Mouse (Mus musculus) neural tube, embryonic 13.5 days (tissue): ENCODE data around the gene Ndufa5. TPM values are rescaled to one million over a fixed set of nuclear protein-coding genes. Genes with fewer than 3 reads are reported as not detected.

Source experiments
- ATAC-seq: fragments of 200-750 bp; cut with Nextera tagmentation; 2 replicates; pipeline ENCODE4 v1.8.0; 2017; ENCODE audit warnings: low read depth, mild to moderate bottlenecking, moderate TSS enrichment, moderate library complexity
- H3K27ac ChIP-seq: fragments of 300-500 bp; sonication (generic); replicated peaks from 2 replicates; pipeline ENCODE4 v1.5.1; 2015; ENCODE audit warnings: moderate library complexity, mild to moderate bottlenecking, inconsistent platforms
- H3K27me3 ChIP-seq: fragments of 300-500 bp; sonication (generic); 2 replicates; pipeline ENCODE4 v1.6.1; 2015; ENCODE audit warnings: mild to moderate bottlenecking, inconsistent platforms
- H3K36me3 ChIP-seq: fragments of 300-500 bp; sonication (generic); 2 replicates; pipeline ENCODE4 v1.6.1; 2015; ENCODE audit warnings: mild to moderate bottlenecking, inconsistent platforms
- H3K4me1 ChIP-seq: fragments of 300-500 bp; sonication (generic); replicated peaks from 2 replicates; pipeline ENCODE4 v1.6.1; 2015; ENCODE audit warnings: inconsistent platforms
- H3K4me2 ChIP-seq: fragments of 300-500 bp; sonication (generic); 2 replicates; pipeline ENCODE4 v1.6.1; 2015; ENCODE audit warnings: inconsistent platforms, mild to moderate bottlenecking, moderate library complexity
- H3K4me3 ChIP-seq: fragments of 300-500 bp; sonication (generic); 2 replicates; pipeline ENCODE4 v1.5.1; 2015; ENCODE audit warnings: mild to moderate bottlenecking, inconsistent platforms
- H3K9ac ChIP-seq: fragments of 300-500 bp; sonication (generic); 2 replicates; pipeline ENCODE4 v1.6.1; 2015; ENCODE audit warnings: moderate library complexity, mild to moderate bottlenecking, inconsistent platforms
- H3K9me3 ChIP-seq: fragments of 300-500 bp; sonication (generic); 2 replicates; pipeline ENCODE4 v1.6.1; 2016; ENCODE audit warnings: inconsistent platforms
- WGBS: fragments of 180-500 bp; shearing (Covaris S2); methylation state at CpG from one replicate; pipeline ENCODE4 v1.1.7; 2015; 5-methylcytosine and 5-hydroxymethylcytosine counted together
- polyA plus RNA-seq: library from polyadenylated mRNA; unstranded; fragments of >200 nt; fragmentation: Nextera tagmentation; extraction: Ambion mirVana; gene quantifications from 2 replicates; pipeline ENCODE4 v1.2.1, GENCODE M21; 2015

Gene Ndufa5
- polyA plus RNA-seq, 1 experiment from 2014 or later: 458 TPM

- H3K4me2 ChIP-seq: peak within 1 kb of the TSS; percentile 30
- ATAC-seq: peak; percentile 86
- WGBS: 27% methylated on average over 13 of the region's 13 CpGs
- H3K9ac ChIP-seq: peak within 1 kb of the TSS; percentile 54
- no peaks in the 10 kb centered on the region for H3K27me3 ChIP-seq
- no peaks in the 10 kb centered on the region for H3K9me3 ChIP-seq
- peaks cover 6% of the 10 kb centered on the region; the same call in 1 of the 2 replicates for H3K4me1 ChIP-seq
- H3K4me3 ChIP-seq: no peak within 1 kb of the TSS
- H3K36me3 ChIP-seq: peaks cover 14% of the 10 kb centered on the region
- 0 out of 2 replicates have a peak within 1 kb of the TSS, but pooled peaks have one; percentile 28 for H3K27ac ChIP-seq
These were observed 13.1 kb downstream of the Ndufa5 start, which contains the start of gene Iqub for GRCm38 (mm10) chr6:24514552-24515284. Gene Iqub, minus strand, starts transcription at chr6:24515067.

DNA sequence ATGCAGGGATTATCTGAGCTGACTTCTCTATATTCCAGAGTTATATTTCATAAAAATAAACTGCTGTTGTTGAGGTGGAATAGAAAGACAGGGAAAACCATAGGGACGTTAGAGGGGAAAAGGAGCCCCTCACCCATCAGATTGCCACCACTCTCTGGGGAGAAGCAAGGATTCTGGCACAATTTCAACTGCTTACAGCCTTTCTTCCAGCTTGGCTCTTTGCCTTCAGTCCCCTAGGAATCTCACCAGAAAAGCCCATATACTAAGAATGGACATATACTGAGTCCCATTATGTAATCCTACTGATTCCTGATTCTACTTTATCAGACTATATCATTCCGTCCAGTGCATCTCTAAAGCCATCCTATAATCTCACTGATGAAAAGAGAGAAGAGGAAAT lies 23.7 kb downstream of the Ndufa5 start:
- H3K27ac ChIP-seq: no peak overlapping the region
- 79% methylated on average over 2 of the region's 2 CpGs for WGBS
- no peaks in the 10 kb centered on the region for H3K9me3 ChIP-seq
- ATAC-seq: no peak
- H3K4me3 ChIP-seq: no peak overlapping the region
- H3K27me3 ChIP-seq: no peaks in the 10 kb centered on the region
- H3K9ac ChIP-seq: no peak overlapping the region
- H3K4me1 ChIP-seq: no peaks in the 10 kb centered on the region
- no peak overlapping the region for H3K4me2 ChIP-seq
- no peaks in the 10 kb centered on the region for H3K36me3 ChIP-seq

- no peak overlapping the region for H3K27ac ChIP-seq
- ATAC-seq: no peak
- no peaks in the 10 kb centered on the region for H3K36me3 ChIP-seq
- no peaks in the 10 kb centered on the region for H3K9me3 ChIP-seq
- no peaks in the 10 kb centered on the region for H3K27me3 ChIP-seq
- H3K9ac ChIP-seq: no peak overlapping the region
- no peak overlapping the region for H3K4me3 ChIP-seq
- no peaks in the 10 kb centered on the region for H3K4me1 ChIP-seq
- WGBS: 26% methylated on average over 1 of the region's 1 CpGs
- H3K4me2 ChIP-seq: no peak overlapping the region
These were observed 37.5 kb downstream of the Ndufa5 start for GRCm38 (mm10) chr6:24490341-24490740.

GRCm38 (mm10) chr6:24486530-24486929 lies 41.3 kb downstream of the Ndufa5 start:
- Histone ChIP-seq H3K27ac (no peak overlapping the region), H3K36me3 (no peaks in the 10 kb centered on the region), H3K4me1 (no peaks in the 10 kb centered on the region), H3K4me3 (no peak overlapping the region), H3K27me3 (no peaks in the 10 kb centered on the region), H3K4me2 (no peak overlapping the region), H3K9ac (no peak overlapping the region), H3K9me3 (no peaks in the 10 kb centered on the region)
- WGBS: 81% methylated on average over 5 of the region's 5 CpGs
- no peak for ATAC-seq

DNA sequence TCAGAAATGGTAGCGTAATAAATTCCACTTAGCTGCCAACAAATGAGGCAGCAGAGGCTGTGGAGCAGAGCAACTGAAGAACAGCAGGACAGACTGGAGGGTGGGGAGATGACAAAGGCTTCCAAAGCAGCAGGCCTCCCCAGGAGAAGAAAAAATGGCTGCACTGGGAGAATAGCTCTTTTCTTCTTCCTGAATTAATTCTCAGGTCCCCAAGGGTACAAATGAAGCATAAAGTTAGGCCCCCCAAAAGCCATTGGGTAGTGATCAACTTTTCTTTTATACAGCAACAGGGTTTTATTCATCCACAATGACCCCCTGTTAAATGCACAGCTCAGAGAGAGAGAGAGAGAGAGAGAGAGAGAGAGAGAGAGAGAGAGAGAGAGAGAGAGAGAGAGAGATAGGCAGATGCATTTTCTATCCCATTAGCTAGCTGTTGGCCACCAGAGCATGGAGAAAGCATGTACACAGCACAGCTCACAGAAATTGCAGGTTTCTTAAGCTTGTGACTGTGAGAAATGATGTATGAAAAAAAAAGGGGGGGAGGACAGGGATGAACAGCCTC lies 57.2 kb downstream of the Ndufa5 start:
- ATAC-seq: peak; percentile 43; the same call in 1 of the 2 replicates
- H3K4me3 ChIP-seq: no peak overlapping the region
- no peak overlapping the region for H3K4me2 ChIP-seq
- peaks cover 18% of the 10 kb centered on the region for H3K4me1 ChIP-seq
- H3K9me3 ChIP-seq: no peaks in the 10 kb centered on the region
- no peak overlapping the region for H3K9ac ChIP-seq
- no peaks in the 10 kb centered on the region for H3K27me3 ChIP-seq
- 29% methylated on average over 1 of the region's 1 CpGs for WGBS
- no peak overlapping the region for H3K27ac ChIP-seq
- H3K36me3 ChIP-seq: no peaks in the 10 kb centered on the region

GRCm38 (mm10) chr6:24470135-24470534 lies 57.7 kb downstream of the Ndufa5 start:
- Histone ChIP-seq H3K27ac (no peak overlapping the region), H3K9ac (no peak overlapping the region), H3K4me3 (no peak overlapping the region), H3K9me3 (no peaks in the 10 kb centered on the region), H3K4me1 (peaks cover 18% of the 10 kb centered on the region), H3K36me3 (no peaks in the 10 kb centered on the region), H3K27me3 (no peaks in the 10 kb centered on the region), H3K4me2 (no peak overlapping the region)
- no peak for ATAC-seq
- 79% methylated on average over 2 of the region's 2 CpGs for WGBS

Other genes with a start within 250 kb of the Ndufa5 start
- 0.61 and 0.68 TPM in 2 replicates for gene Iqub, start 12.9 kb downstream of the Ndufa5 start, polyA plus RNA-seq
- not detected in 2 replicates for gene Asb15, start 131 bp upstream of the Ndufa5 start, polyA plus RNA-seq
- gene Lmod2, start 69.7 kb upstream of the Ndufa5 start, polyA plus RNA-seq: 0.15 and 0.19 TPM in 2 replicates
- 50.1 and 63.0 TPM in 2 replicates for gene Wasl, start 137.0 kb upstream of the Ndufa5 start, polyA plus RNA-seq
- not detected in 2 replicates for gene Hyal6, start 205.2 kb upstream of the Ndufa5 start, polyA plus RNA-seq
- gene Hyal4, start 220.3 kb upstream of the Ndufa5 start, polyA plus RNA-seq: not detected in 2 replicates